In genomic region chr6:125145001-125145400, GRCm38 (mm10) we compare ENCODE assay signal across 8 mouse cellular contexts. TPM values are rescaled to one million over a fixed set of nuclear protein-coding genes. Genes with fewer than 3 reads are reported as not detected.
DNase-seq lines count a peak whose midpoint lies in the region; ATAC-seq lines count a peak whose summit lies in the region.

TSS of gene Iffo1 (plus strand) at chr6:125145241.

- peak within 1 kb of the TSS; percentile 77 for H3K4me3 ChIP-seq in hindbrain, embryonic 14.5 days (replicated peaks; ENCODE audit: low read length)

- peaks cover 40% of the 10 kb centered on the region for H3K36me3 ChIP-seq in hindbrain, embryonic 14.5 days (replicated peaks; ENCODE audit: control insufficient read depth, insufficient read depth)

- 0% methylated on average over 16 of the region's 16 CpGs for WGBS in hindbrain, embryonic 14.5 days

- peak within 1 kb of the TSS; percentile 92 for H3K9ac ChIP-seq in hindbrain, embryonic 14.5 days

- peak; percentile 96 for DNase-seq in ZHBTc4 (ENCODE audit: low read depth, low spot score)
- peak; percentile 91 for DNase-seq in cerebellum, postnatal 36 days
- peak; percentile 90 to 94 for DNase-seq in frontal cortex, postnatal 36 days (ENCODE audit: low spot score in 2 of 2)
- DNase-seq in hindbrain, embryonic 14.5 days (ENCODE audit: low spot score), result peak; percentile 88
- peak; percentile 95 for DNase-seq in left cerebral cortex, adult 11 months (ENCODE audit: low spot score)
- peak; percentile 95 for DNase-seq in lung, postnatal 36 days
- peak; percentile 99 for DNase-seq in retina, postnatal 1 day
- peak; percentile 84 for DNase-seq in thymus, postnatal 4 days

- H3K4me2 ChIP-seq in hindbrain, embryonic 14.5 days (replicated peaks), result peak within 1 kb of the TSS; percentile 98

- peak within 1 kb of the TSS; percentile 87 for H3K27ac ChIP-seq in hindbrain, embryonic 14.5 days

- no peaks in the 10 kb centered on the region for H3K9me3 ChIP-seq in hindbrain, embryonic 14.5 days (ENCODE audit: control insufficient read depth, low read length)

- peaks cover 41% of the 10 kb centered on the region for H3K4me1 ChIP-seq in hindbrain, embryonic 14.5 days (replicated peaks; ENCODE audit: control insufficient read depth, insufficient read depth, low read length)

- peak; percentile 95 for ATAC-seq in hindbrain, embryonic 14.5 days (ENCODE audit: low FRiP score)

- no peaks in the 10 kb centered on the region for H3K27me3 ChIP-seq in hindbrain, embryonic 14.5 days (ENCODE audit: control insufficient read depth, insufficient read depth, low read length)

RNA-seq across cellular contexts. Expression of gene Iffo1, which starts in this region (rescaled TPM):
- 18.2 and 19.0 TPM in 2 replicates for polyA plus RNA-seq in hindbrain, embryonic 14.5 days (2014; fragmentation: Nextera tagmentation; extraction: Ambion mirVana)

Comparison
In these comparisons a context has a peak if more than half of its experiments do, and no peak if none do; other contexts are left out.
1. Peak in every context shown above with its lines: DNase-seq, ATAC-seq, H3K4me3 ChIP-seq and H3K27ac ChIP-seq.